Mouse (Mus musculus) urinary bladder, adult 2 months (tissue): ENCODE results near the gene Wfdc21. TPM values are rescaled to one million over a fixed set of nuclear protein-coding genes. Genes with fewer than 3 reads are reported as not detected.
A peak's percentile ranks its signal among the peaks of the same experiment; 100 is the strongest.

Experiments
- DNase-seq: peaks from one replicate; pipeline ENCODE4 v3.0.0; 2022; ENCODE audit warnings: low spot score
- polyA plus RNA-seq: library from polyadenylated mRNA; depleted of rRNA; stranded (reverse); fragments of >200 nt; gene quantifications from 2 replicates; pipeline ENCODE4 v1.2.3, GENCODE M21; 2012

Gene Wfdc21
- polyA plus RNA-seq, 1 experiment, result 1.6 TPM

DNA sequence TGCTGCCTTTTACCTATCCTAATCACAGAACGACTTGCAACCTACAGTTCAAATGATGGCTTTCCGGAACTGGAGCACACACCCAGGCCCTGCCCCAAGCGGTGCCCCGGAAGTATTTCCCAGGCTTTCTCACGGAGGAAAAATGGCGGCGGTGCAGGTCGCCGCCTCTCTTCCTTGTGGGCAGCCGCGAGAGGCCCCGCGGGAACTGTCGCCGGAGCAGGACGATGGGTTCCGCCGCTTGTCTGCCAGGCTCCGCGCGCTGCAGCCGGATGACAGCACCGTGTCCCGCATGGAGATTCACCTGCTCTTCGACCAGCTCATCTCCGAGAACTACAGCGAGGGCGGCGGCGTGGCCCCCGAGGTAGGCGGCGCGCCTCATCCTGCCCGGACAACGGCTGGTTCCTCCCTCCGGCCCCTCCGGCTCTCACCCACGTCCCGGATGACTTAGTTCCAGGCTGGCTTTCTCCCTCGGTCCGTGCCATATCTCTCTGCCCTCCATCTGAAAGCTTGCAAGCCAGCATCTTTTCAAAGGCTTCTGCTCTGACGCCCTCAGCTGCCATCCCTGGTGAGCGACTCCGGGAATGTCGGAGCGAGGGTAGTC lies 6.9 kb downstream of the Wfdc21 start, which contains the start of gene Heatr6:
Gene Heatr6 (plus strand): TSS at position 116 of the 601 bp plus-strand sequence.
- peak; percentile 74 for DNase-seq

DNA sequence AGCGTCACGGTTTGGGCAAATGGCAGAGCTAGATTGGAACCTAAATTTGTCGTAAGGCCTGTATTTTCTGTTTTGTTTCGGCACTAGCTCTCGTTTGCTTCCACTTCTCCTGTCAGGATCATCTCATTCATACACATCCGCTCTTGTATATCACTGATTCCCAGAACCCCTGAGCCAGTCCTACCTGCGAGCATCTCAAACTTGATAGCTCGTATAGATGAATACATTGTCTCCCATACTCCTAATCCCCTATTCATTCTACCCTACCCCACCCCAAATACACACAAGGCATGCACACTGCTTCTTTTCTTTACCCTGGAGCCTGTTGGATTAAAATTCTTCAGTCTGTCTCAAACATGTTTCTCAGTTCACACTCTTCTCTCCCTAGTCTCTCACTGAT lies 7.5 kb downstream of the Wfdc21 start:
- DNase-seq, result no peak

DNA sequence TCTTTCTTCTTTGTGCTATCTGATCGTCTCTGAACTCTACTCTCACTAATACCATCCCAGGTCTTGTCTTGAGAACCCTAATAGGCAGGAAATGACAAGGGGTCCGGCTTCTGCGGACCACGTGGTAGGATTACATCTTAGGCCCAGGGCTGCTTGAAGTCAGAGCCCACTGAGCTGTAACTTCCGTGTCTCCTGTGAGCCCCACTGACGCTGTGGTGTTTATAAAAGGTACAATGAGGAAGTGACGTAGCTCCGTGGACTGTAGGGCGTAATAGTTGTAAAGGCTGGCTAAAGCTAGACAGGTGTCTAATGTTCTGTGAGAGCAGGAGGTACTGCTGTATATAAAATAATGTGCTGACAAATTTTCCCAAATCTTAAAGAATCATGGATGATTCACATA lies 20.6 kb downstream of the Wfdc21 start:
- no peak for DNase-seq

DNA sequence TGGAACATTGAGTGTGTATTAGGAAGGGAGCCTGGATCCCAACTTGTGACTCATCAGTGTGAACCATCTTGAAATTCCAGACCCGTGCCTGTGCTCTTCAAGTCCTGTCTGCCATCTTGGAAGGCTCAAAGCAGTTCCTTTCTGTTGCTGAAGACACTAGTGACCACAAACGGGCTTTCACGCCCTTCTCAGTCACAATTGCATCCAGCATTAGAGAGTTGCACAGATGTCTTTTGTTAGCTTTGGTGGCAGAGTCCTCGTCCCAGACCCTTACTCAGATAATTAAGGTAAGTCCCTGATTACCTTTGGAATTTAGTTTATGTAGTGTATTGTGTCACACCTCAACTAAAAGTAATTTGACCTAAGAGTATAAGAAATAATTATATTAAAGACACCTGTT lies 22.2 kb downstream of the Wfdc21 start:
- no peak for DNase-seq

DNA sequence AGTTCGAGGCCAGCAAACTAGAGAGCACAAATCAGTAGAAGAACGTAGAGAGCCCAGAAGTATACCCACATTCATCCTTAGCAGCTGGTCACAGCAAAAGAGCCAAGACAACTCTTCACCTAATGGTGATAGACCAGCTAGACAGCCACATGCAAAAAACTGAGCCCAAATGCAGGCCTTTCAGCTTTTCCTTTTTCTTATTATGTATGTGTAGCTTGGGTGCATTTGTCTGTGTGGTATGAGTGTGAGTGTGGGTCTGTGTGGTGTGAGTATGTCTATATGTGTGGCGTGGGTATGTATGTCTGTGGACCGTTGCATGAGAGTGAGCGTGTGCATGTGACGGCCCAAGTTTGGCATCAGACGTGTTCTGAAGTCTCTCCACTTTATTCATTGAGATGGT lies 24.3 kb downstream of the Wfdc21 start:
- no peak for DNase-seq

DNA sequence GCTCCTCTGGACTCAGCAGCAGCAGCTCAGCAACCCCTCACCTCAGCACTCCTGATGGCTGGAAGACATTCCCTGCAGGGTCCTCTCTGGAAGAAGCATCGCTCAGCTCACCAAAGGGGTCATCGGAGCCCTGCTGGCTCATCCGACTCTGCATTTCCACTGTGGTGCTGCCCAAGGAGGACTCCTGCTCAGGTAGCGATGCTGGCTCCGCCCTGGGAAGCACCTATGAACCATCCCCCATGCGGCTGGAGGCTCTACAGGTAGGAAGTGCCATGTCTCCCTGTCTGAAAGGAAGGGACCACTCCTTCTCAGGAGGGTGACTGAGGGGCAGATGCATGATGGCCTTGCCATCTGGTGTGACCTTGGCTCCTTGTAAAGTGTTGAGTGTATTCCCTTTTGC lies 25.6 kb downstream of the Wfdc21 start:
- no peak for DNase-seq

DNA sequence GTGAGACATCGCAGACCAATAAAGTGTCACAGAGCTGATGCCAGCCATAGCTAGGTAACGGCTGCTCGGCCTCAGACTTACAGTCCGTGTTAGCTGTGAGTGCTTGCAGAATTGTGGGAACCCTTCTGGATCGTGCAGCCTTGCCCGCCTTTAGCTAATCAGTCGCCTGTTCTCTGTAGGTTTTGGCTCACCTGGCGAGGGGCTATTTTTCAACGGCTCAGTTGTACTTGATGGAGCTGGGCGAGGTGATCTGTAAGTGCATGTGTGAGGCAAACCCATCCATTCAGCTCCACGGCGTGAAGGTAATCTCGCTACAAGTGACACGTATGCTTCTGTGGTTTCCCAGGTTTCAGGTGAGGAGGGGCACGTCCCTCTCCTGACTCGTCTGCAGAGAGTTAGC lies 27.0 kb downstream of the Wfdc21 start:
- no peak for DNase-seq

DNA sequence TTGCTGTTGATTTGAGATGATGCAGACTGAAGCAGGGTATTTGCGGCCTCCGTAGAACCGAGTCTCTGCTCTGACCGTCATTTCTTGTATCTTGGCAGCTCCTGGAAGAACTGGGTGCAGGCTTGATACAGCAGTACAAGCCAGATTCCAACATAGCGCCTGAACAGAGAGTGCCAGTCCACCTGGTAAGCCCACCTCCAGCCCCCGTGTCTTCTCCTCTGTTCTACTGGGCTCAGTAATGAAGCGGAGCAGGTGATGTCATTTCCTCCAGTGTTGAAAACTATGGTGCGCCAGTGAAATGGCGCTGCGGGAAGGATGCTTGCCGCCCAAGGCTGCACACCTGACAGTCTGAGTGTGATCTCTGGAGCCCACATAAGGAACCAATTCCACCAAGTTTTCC lies 27.6 kb downstream of the Wfdc21 start:
- no peak for DNase-seq

DNA sequence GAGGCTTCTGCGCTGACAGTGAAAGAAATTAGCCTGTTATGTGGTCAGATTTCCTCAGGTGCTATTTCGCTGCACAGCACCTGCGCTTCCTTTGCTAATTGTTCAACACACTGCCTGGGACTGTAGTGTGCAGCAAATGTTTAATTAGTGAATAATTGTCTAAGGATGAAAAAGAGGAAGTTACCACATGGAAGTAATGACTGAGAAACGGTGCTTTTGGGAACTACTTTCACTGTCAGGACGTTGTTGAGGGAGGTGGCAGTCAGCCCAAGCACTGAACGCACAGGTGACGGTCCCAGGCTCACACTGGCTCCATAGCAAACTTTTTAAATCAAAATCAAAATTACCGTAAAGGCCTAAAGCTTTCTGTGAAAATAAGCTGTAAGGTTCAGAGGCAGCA lies 30.1 kb downstream of the Wfdc21 start:
- no peak for DNase-seq

DNA sequence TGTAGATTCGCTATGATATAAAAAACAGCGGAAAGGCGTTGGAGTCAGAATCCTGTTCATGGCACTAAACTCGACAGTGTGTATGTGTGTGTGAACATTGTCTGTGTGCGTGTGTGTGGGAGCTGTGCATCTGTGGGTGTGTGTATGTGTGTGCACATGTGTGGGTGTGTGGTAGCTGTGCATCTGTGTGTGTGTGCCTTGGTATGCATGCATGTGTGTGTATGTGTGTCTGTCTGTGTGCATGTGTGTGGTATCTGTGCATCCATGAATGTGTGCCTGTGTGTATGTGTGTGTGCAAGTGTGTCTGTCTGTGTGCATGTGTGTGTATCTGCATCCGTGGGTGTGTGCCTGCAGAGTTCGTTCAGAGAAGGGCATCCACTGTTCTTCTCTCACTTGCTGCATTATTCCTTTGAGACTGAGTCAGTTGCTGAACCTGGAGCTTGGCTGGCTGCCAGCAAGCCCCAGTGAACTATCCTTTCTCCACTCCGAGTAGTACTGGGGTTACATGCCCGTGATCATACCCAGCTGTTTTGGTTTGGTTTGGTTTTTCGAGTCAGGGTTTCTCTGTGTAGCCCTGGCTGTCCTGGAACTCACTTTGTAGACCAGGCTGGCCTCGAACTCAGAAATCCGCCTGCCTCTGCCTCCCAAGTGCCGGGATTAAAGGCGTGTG lies 37.3 kb downstream of the Wfdc21 start:
- no peak for DNase-seq

DNA sequence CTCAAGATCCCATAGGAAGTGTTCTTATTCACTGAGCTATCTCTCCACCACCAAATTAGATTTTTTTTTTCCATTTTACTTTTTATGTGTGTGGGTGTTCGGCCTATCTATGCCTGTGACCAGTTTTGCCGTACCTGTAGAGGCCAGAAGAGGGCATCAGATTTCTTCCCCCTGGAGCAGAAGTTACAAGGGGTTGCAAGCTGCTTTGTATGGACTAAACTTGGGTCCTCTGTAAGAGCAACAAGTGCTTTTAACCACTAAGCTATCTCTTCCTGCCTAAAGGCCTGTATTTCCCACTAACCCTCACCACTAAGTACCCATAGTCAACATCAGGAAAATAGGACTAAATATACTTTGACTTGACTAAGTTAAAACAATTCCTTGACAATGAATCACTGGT lies 37.9 kb downstream of the Wfdc21 start:
- DNase-seq, result no peak

DNA sequence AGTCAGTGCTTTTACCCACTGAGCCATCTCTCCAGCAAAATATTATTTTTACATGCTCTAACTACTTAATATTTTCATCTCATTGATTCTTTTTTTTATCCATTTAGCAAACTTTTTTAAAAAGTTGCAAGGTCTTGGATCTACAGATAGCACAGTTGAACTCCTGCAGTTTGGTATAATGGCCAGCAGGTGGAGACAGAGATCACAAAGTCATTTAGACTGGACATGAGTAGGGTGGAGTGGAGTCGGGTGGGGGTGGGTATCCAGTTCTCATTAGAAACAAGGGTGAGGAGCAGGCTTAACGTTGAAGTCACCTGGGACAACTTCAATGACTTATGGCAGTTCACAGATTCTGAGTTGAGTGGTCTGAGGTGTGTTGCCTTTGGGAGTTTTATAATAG lies 38.6 kb downstream of the Wfdc21 start:
- DNase-seq, result no peak

DNA sequence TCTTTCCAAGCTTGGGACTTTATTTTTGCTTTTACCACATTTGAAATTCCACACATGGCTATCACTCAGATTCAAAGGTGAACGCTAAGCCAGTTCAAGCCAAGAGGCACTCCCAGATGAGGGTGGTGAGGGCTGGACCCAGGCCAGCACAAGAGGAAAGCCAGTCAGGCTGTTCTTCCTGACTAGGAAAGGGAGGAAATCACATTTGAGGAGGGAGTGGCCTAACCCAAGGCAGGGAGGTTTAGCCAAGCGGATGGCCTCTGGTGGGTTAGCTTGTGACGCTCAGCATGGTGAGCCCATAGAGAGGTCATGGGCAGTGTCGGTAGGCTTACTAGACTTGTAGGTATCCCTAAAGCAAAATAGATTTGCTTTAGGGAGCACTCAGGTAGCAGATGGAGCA lies 40.1 kb downstream of the Wfdc21 start:
- no peak for DNase-seq

DNA sequence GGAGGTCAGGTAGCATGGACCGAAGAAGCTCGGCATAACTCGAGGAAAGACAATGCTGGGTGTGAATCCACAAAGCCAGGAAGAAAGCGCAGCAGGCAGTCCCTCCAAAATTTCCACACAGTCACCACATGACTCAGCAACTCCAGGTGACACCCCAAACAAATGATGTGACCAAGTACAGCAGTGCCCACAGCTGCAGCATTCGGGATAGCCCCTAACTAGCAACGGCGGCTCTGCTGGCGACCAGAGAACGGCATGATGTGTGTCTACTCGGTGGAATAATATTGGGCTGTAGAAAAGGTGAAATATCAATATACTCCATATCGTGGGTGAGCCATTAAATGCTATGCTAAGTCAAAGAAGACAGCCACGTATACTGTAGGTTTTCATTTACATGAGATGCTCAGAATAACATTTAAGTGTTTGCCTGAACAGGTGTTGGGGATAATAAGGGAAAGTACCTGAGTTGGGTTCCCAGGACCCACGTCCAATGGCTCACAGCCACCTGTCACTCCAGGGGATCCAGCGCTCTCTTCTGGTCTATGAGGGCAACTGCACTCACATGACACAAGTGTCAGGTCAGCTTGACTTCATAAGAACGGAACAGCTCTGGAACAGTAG lies 40.8 kb downstream of the Wfdc21 start:
- DNase-seq, result no peak

DNA sequence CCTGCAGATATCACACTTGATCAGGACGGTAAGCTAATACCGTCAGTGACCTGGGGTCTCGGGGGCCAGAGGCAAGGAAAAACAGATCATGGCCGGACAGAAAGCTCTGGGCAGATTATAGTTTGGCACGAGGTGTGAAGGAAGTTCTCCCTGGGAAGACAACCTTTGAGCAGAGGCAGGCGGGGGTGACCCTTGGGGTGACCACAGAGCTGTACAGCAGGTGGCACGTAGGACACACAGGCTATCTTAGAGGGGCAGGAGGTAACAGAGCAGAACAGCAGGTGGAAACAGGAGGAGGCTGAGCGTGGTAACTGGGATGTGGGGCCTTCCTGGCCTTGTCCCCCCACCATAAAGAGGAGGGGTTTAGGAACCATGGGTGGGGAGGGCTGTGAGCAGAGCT lies 41.6 kb downstream of the Wfdc21 start:
- DNase-seq, result no peak

DNA sequence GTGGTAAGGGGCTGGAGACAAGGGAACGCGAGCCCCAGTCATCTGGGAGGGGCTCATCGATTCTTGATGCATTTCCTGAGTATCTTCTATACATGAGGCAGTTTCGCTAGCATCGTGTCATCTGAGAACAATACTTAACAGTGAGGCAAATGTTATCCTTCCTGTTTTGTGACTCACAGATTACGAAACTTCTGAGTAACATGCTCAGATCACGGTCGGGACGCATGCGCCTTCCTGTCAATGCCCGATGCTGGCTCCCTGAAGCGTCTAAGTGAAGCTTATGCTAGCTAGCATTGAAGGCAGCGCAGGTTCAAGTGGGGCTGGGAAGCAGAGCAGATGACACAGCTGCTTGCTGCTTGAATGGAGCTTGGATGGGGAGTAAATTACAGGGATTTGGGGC lies 42.5 kb downstream of the Wfdc21 start:
- peak; percentile 39 for DNase-seq

DNA sequence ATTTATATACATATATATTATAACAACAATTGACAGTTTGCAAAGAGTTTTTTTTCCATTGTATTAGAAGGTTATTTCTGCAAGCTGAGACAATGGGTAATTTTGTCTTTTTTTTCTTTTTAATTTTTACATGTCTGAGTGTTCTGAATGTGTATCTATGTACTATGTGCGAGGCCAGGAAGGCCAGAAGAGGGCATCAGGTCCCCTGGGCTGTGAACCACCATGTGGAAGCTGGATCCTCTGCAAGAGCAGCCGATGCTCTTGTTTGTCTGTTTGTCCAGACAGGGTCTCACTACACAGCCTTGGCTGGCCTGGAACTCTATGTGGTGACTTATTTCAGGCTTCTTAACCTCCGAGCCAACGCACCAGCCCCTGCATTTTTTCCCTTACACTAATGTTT lies 44.4 kb downstream of the Wfdc21 start:
- no peak for DNase-seq

DNA sequence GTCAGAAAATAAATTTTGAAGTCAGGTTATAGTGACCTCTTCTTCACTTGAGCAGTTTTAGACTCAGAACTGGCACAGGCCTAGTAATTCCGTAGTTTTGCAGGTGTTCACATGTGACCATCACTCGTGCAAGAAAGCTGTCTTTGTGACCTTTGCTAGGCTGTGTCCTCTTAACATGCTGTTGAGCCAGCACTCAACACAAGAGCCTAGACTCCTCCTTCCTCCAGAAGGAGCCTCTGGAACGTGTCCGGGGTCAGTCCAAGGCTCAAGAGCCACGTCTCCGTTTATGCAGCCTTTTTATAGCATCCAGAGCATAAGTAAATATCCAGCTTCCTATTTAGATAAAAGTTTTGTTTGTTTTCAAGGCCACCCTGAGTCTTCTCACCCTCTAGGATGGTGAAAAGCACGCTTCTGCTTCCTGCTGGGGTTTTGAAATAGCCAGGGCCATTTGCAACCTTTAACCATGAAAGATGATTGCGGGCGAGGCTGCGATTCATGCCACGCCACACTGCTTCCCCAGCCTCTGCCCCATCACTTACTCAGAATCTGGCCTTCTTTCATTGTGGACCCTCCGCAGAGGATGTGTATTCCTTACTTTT lies 45.7 kb downstream of the Wfdc21 start:
- no peak for DNase-seq

DNA sequence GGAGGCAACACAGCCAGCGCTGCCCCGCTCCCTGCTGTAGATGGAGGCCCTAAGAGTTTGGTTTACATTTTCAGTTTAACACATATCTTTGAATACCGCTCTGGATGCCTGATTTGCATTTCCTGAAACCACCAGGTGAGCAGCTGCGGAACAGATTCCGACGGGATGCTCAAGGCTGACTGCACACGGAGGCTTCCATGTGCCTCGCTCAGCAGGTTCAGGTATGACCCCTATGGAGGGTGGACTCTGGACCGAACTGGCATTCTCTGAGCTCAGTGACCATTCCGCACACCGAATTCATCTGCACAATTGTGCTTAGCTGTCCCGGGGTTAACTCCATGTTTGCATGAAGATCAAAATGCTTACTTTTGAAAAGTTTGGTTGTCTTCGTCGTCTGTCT lies 46.5 kb downstream of the Wfdc21 start:
- DNase-seq, result no peak

DNA sequence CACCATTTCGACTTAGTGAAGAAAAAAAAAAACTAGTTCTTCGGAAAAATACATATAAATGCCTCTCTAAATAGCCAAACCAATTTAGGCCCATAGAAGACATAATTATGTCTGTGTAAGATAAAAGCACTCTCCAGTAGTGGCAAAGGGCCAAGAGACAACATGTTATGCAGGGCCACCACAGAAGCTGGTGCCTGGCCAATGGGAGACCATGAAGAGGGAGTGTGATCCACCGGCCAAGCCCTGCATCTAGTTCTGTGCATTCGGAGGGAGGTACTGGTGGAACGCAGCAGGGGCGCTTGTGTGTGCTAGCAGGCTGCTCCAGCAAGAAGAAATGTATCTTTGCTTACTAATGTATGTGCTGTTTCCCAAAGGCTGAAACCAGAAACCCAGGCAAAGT lies 49.4 kb downstream of the Wfdc21 start:
- DNase-seq, result no peak

DNA sequence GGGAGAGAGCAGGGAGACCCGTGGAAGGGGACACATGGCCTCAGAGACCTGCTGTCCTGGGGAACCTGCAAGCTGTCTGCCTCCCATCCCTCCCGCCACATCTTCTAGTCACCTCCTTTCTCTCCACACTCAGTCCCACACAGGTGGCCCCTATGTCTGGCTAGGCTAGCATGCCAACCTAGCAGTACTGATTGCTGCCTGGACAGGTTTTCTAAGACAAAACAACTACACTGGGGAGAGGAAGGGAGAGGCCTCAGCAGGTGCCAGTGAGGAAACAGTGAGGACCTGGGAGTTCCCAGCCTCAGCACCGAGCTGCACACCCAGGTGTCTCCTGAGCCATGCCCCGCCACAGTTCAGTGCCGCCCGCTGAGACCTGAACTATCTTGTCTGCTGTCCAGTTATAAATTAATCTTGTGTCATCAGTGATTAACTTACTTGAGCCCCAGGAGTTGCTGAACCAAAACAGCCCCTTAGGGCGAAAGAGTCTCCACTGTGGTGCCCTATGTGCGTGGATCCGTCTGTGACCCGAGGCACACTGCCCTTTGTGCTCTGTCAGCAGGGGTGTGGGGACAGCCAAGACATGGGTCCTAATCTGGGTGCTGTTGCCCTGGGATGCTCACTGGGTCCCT lies 50.4 kb downstream of the Wfdc21 start:
- DNase-seq, result no peak

DNA sequence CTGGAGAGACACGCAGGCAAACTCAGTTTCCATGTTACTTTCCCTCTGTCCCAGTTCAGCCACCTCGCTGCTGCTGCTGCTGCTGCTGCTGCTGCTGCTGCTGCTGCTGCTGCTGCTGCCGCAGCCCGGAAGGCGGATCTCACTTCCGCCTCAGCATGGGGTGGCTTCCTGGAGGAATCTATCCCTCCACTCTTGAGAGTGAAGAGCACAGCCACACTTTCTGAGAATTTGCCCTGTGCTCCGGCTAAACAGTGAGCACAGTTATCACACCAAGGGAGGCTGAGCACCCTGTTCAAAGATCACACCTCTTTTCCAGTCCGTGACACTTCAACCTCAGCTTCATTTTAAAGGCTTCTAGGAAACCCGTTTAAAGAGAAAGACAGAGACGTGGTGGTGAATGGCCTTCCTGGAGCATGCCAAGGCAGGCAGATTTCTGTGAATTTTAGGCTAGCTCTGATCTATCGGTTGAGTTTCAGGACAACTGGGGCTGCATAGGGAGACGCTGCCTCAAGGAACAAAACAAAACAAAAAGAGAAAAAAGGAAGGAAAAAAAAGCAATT lies 53.2 kb downstream of the Wfdc21 start:
- DNase-seq, result no peak
